Mouse (Mus musculus) midbrain, embryonic 13.5 days (tissue): ENCODE results near the gene Spink8. TPM values are rescaled to one million over a fixed set of nuclear protein-coding genes. Genes with fewer than 3 reads are reported as not detected.

Experiments used
- ATAC-seq: fragments of 200-750 bp; cut with Nextera tagmentation; 2 replicates; pipeline ENCODE4 v1.8.0; 2017; ENCODE audit warnings: mild to moderate bottlenecking, moderate TSS enrichment, moderate library complexity
- H3K27ac ChIP-seq: fragments of 300-500 bp; sonication (generic); 2 replicates; pipeline ENCODE4 v1.5.1; 2015; ENCODE audit warnings: inconsistent platforms, mild to moderate bottlenecking, moderate library complexity
- H3K27me3 ChIP-seq: fragments of 300-500 bp; sonication (generic); 2 replicates; pipeline ENCODE4 v1.6.1; 2015; ENCODE audit warnings: mild to moderate bottlenecking, inconsistent platforms
- H3K36me3 ChIP-seq: fragments of 300-500 bp; sonication (generic); 2 replicates; pipeline ENCODE4 v1.6.1; 2015; ENCODE audit warnings: mild to moderate bottlenecking, inconsistent platforms
- H3K4me1 ChIP-seq: fragments of 300-500 bp; sonication (generic); replicated peaks from 2 replicates; pipeline ENCODE4 v1.6.1; 2015; ENCODE audit warnings: inconsistent platforms
- H3K4me2 ChIP-seq: fragments of 300-500 bp; sonication (generic); replicated peaks from 2 replicates; pipeline ENCODE4 v1.6.1; 2015; ENCODE audit warnings: moderate library complexity, mild to moderate bottlenecking, inconsistent platforms
- H3K4me3 ChIP-seq: fragments of 300-500 bp; sonication (generic); replicated peaks from 2 replicates; pipeline ENCODE4 v1.5.1; 2015; ENCODE audit warnings: mild to moderate bottlenecking, inconsistent platforms
- H3K9ac ChIP-seq: fragments of 300-500 bp; sonication (generic); replicated peaks from 2 replicates; pipeline ENCODE4 v1.6.1; 2015; ENCODE audit warnings: mild to moderate bottlenecking, inconsistent platforms
- H3K9me3 ChIP-seq: fragments of 300-500 bp; sonication (generic); 2 replicates; pipeline ENCODE4 v1.6.1; 2016; ENCODE audit warnings: mild to moderate bottlenecking, inconsistent platforms
- WGBS: fragments of 180-500 bp; shearing (Covaris S2); methylation state at CpG from one replicate; pipeline ENCODE4 v1.1.7; 2015; 5-methylcytosine and 5-hydroxymethylcytosine counted together
- polyA plus RNA-seq: library from polyadenylated mRNA; unstranded; fragments of >200 nt; fragmentation: Nextera tagmentation; extraction: Ambion mirVana; gene quantifications from 2 replicates; pipeline ENCODE4 v1.2.1, GENCODE M21; 2015

The Spink8 gene
- polyA plus RNA-seq, 1 experiment from 2014 or later, result 0.27 TPM

DNA sequence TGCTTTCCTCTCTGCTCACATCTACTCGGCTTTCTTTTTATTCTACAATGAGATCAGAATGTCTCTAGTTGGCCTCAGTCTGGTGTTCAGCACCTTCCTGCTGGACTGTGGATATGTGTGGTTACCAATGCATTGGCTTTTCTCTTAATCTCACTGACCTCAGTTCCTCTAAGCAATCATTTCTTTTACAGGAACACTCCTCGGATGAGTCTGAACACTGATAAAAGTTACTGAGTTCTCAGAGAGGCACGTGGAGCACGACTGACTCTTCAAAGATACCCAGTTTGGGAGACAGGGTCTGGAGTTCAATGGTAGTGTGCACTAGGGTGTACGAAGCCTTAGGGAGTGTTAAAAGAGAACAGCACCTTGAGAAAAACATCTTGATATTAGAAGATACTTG is 14.1 kb downstream of the Spink8 start:
- Histone ChIP-seq H3K9me3 (no peaks in the 10 kb centered on the region), H3K36me3 (peaks cover 15% of the 10 kb centered on the region), H3K27ac (no peak overlapping the region), H3K9ac (no peak overlapping the region), H3K4me3 (no peak overlapping the region), H3K4me2 (no peak overlapping the region), H3K27me3 (no peaks in the 10 kb centered on the region), H3K4me1 (no peaks in the 10 kb centered on the region)
- ATAC-seq, result no peak
- 73% methylated on average over 5 of the region's 5 CpGs for WGBS

- Histone ChIP-seq H3K9ac (peak within 1 kb of the TSS; percentile 60), H3K4me3 (peak within 1 kb of the TSS; percentile 57), H3K27me3 (no peaks in the 10 kb centered on the region), H3K9me3 (no peaks in the 10 kb centered on the region), H3K27ac (peak within 1 kb of the TSS; percentile 67), H3K36me3 (peaks cover 31% of the 10 kb centered on the region), H3K4me1 (peaks cover 11% of the 10 kb centered on the region), H3K4me2 (peak within 1 kb of the TSS; percentile 93)
- under 1% methylated on average over 32 of the region's 32 CpGs for WGBS
- peak; percentile 98 for ATAC-seq
Observed at GRCm38 (mm10) chr9:109832391-109833087, 20.5 kb downstream of the Spink8 start, which contains the start of gene Nme6. Nme6 (plus strand) TSS chr9:109832749.

GRCm38 (mm10) chr9:109833088-109833412 is 21.0 kb downstream of the Spink8 start:
- H3K36me3 ChIP-seq, result peaks cover 36% of the 10 kb centered on the region
- peak overlapping the region; percentile 57 for H3K4me3 ChIP-seq
- WGBS, result 13% methylated on average over 6 of the region's 6 CpGs
- peaks cover 11% of the 10 kb centered on the region for H3K4me1 ChIP-seq
- ATAC-seq, result peak; percentile 80
- H3K9me3 ChIP-seq, result no peaks in the 10 kb centered on the region
- no peak overlapping the region for H3K27ac ChIP-seq
- no peaks in the 10 kb centered on the region for H3K27me3 ChIP-seq
- H3K9ac ChIP-seq, result peak overlapping the region; percentile 60
- H3K4me2 ChIP-seq, result peak overlapping the region; percentile 93

DNA sequence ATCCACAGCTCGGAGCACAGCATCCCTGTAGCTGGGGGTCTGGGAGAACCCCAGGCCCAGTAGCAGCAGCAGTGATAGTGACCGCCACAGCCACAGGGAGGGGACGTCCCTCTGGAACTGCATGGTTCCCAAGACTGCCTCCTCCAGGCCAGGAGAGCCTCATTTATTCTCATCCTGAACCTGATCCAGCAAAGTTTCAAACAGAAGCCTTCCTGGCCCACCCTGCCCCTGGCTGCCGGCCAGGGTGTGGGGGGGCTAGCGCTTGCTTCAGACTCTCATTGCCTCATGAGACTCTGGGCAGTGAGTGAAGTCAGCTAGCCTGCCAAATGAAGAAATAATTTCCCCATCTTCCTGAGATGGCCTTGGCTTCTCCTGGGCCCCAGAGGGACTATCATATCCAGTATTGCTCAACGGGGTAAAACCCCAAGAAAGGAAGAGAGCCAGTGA is 37.3 kb downstream of the Spink8 start, which contains the start of gene Camp:
Camp (minus strand) TSS at position 306 of the 447 bp plus-strand sequence.
- no peaks in the 10 kb centered on the region for H3K9me3 ChIP-seq
- no peak for ATAC-seq
- no peak within 1 kb of the TSS for H3K4me2 ChIP-seq
- peaks cover 7% of the 10 kb centered on the region; the same call in 1 of the 2 replicates for H3K36me3 ChIP-seq
- no peaks in the 10 kb centered on the region for H3K27me3 ChIP-seq
- H3K27ac ChIP-seq, result no peak within 1 kb of the TSS
- H3K4me1 ChIP-seq, result no peaks in the 10 kb centered on the region
- H3K9ac ChIP-seq, result no peak within 1 kb of the TSS
- WGBS, result 76% methylated on average over 6 of the region's 6 CpGs
- no peak within 1 kb of the TSS for H3K4me3 ChIP-seq

GRCm38 (mm10) chr9:109850099-109850498 is 38.0 kb downstream of the Spink8 start:
- Histone ChIP-seq H3K27me3 (no peaks in the 10 kb centered on the region), H3K9ac (no peak overlapping the region), H3K4me3 (no peak overlapping the region), H3K4me1 (no peaks in the 10 kb centered on the region), H3K4me2 (no peak overlapping the region), H3K9me3 (no peaks in the 10 kb centered on the region), H3K27ac (no peak overlapping the region), H3K36me3 (peaks cover 6% of the 10 kb centered on the region; the same call in 1 of the 2 replicates)
- WGBS, result 92% methylated on average over 5 of the region's 5 CpGs
- ATAC-seq, result no peak

GRCm38 (mm10) chr9:109854341-109854740 is 42.3 kb downstream of the Spink8 start:
- H3K27me3 ChIP-seq, result no peaks in the 10 kb centered on the region
- H3K4me1 ChIP-seq, result no peaks in the 10 kb centered on the region
- H3K4me2 ChIP-seq, result no peak overlapping the region
- H3K9ac ChIP-seq, result no peak overlapping the region
- H3K27ac ChIP-seq, result no peak overlapping the region
- ATAC-seq, result no peak
- 77% methylated on average over 2 of the region's 2 CpGs for WGBS
- no peaks in the 10 kb centered on the region for H3K36me3 ChIP-seq
- no peak overlapping the region for H3K4me3 ChIP-seq
- no peaks in the 10 kb centered on the region for H3K9me3 ChIP-seq

DNA sequence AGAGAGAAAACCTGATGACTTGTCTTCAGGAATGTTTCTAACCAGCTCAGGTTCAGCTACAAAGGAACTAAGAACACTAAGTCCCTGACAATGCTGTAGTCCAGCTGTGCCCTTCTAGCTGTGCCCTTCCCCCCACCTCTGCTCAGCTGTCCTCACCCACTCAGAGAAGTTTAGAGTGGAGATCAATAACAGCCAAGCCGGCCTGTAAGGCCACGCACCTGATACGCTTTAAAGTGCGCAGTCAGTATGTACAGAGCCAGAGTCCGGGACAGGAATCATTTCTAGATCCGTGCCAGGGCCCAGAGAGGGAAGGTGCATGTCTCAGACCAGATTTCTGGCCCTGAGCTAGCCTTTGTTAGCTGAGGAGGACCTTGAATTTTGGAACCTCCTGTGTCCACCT is 43.9 kb downstream of the Spink8 start:
- no peaks in the 10 kb centered on the region for H3K27me3 ChIP-seq
- H3K9ac ChIP-seq, result no peak overlapping the region
- ATAC-seq, result no peak
- no peaks in the 10 kb centered on the region for H3K36me3 ChIP-seq
- H3K4me1 ChIP-seq, result no peaks in the 10 kb centered on the region
- H3K4me3 ChIP-seq, result no peak overlapping the region
- 78% methylated on average over 6 of the region's 6 CpGs for WGBS
- no peak overlapping the region for H3K27ac ChIP-seq
- no peaks in the 10 kb centered on the region for H3K9me3 ChIP-seq
- no peak overlapping the region for H3K4me2 ChIP-seq

- Histone ChIP-seq H3K9ac (0 out of 2 replicates have a peak overlapping the region, but pooled peaks have one; percentile 0), H3K4me1 (no peaks in the 10 kb centered on the region), H3K4me3 (no peak overlapping the region), H3K27ac (no peak overlapping the region), H3K36me3 (no peaks in the 10 kb centered on the region), H3K4me2 (peak overlapping the region; percentile 25), H3K9me3 (no peaks in the 10 kb centered on the region), H3K27me3 (peaks cover 8% of the 10 kb centered on the region; the same call in 1 of the 2 replicates)
- peak; percentile 50; the same call in 1 of the 2 replicates for ATAC-seq
- 19% methylated on average over 20 of the region's 20 CpGs for WGBS
Observed at GRCm38 (mm10) chr9:109862397-109863044, 50.4 kb downstream of the Spink8 start.

DNA sequence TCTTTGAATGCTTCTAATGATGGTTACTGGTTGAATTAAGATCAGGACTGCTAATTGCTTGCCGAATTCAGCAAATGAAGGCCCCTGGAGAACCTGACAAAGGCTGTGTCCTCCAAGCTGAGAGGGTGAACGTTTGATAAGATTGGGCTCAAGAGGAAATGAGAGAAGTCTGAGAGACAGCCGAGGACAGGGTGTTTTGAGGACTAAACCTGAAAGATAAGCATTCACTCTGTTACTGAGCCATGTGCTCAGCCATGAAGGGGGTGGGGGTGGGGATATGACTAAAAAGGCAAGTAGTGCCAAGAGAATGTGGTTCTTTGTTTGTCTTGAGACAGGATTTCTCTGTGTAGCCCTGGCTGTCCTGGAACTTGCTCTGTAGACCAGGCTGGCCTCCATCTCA is 51.0 kb downstream of the Spink8 start:
- Histone ChIP-seq H3K9me3 (no peaks in the 10 kb centered on the region), H3K27ac (no peak overlapping the region), H3K9ac (0 out of 2 replicates have a peak overlapping the region, but pooled peaks have one; percentile 0), H3K4me1 (no peaks in the 10 kb centered on the region), H3K36me3 (no peaks in the 10 kb centered on the region), H3K4me2 (no peak overlapping the region), H3K4me3 (no peak overlapping the region), H3K27me3 (peaks cover 8% of the 10 kb centered on the region; the same call in 1 of the 2 replicates)
- no peak for ATAC-seq
- WGBS, result 69% methylated on average over 3 of the region's 3 CpGs

- no peak overlapping the region for H3K4me2 ChIP-seq
- no peaks in the 10 kb centered on the region for H3K9me3 ChIP-seq
- WGBS, result 75% methylated on average over 2 of the region's 2 CpGs
- no peak overlapping the region for H3K27ac ChIP-seq
- H3K4me3 ChIP-seq, result no peak overlapping the region
- no peaks in the 10 kb centered on the region for H3K4me1 ChIP-seq
- ATAC-seq, result no peak
- no peak overlapping the region for H3K9ac ChIP-seq
- H3K27me3 ChIP-seq, result peaks cover 8% of the 10 kb centered on the region; the same call in 1 of the 2 replicates
- H3K36me3 ChIP-seq, result no peaks in the 10 kb centered on the region
Observed at GRCm38 (mm10) chr9:109866218-109866617, 54.1 kb downstream of the Spink8 start.

GRCm38 (mm10) chr9:109870983-109871572 is 59.0 kb downstream of the Spink8 start:
- WGBS, result 41% methylated on average over 6 of the region's 6 CpGs
- ATAC-seq, result no peak

More at GRCm38 (mm10) chr9:109870983-109871572, 59.0 kb downstream of the Spink8 start:
- H3K27ac ChIP-seq, result no peak overlapping the region
- no peaks in the 10 kb centered on the region for H3K4me1 ChIP-seq
- H3K36me3 ChIP-seq, result no peaks in the 10 kb centered on the region
- no peaks in the 10 kb centered on the region for H3K9me3 ChIP-seq
- H3K9ac ChIP-seq, result no peak overlapping the region
- H3K27me3 ChIP-seq, result no peaks in the 10 kb centered on the region; the same call in 1 of the 2 replicates
- H3K4me3 ChIP-seq, result no peak overlapping the region
- H3K4me2 ChIP-seq, result no peak overlapping the region
